Mouse (Mus musculus) stomach, embryonic 16.5 days (tissue): ENCODE results near the gene Git1. TPM values are rescaled to one million over a fixed set of nuclear protein-coding genes. Genes with fewer than 3 reads are reported as not detected.

Source experiments
- polyA plus RNA-seq: library from polyadenylated mRNA; unstranded; fragments of >200 nt; fragmentation: Nextera tagmentation; extraction: Ambion mirVana; gene quantifications from 2 replicates; pipeline ENCODE4 v1.2.1, GENCODE M21; 2015

The Git1 gene
- polyA plus RNA-seq, 1 experiment from 2014 or later: 9.1 TPM

Other genes starting within 250 kb of the Git1 start
- gene Coro6, start 31.2 kb upstream of the Git1 start, polyA plus RNA-seq: 0.12 and 2.0 TPM in 2 replicates
- gene Ankrd13b, start 3.9 kb upstream of the Git1 start, polyA plus RNA-seq: 2.4 and 2.8 TPM in 2 replicates
- gene Abhd15, start 21.6 kb downstream of the Git1 start, polyA plus RNA-seq: 3.2 and 4.2 TPM in 2 replicates
- gene Trp53i13, start 22.4 kb downstream of the Git1 start, polyA plus RNA-seq: 25.1 and 25.5 TPM in 2 replicates
- gene Gm10392, start 25.6 kb downstream of the Git1 start, polyA plus RNA-seq: 0.17 TPM in 1 of 2 replicates, not detected in the other
- 11.5 and 12.1 TPM in 2 replicates for gene Taok1, start 114.3 kb downstream of the Git1 start, polyA plus RNA-seq
- gene Nufip2, start 192.6 kb downstream of the Git1 start, polyA plus RNA-seq: 3.4 and 4.2 TPM in 2 replicates
- not detected in 2 replicates for gene Cryba1, start 231.7 kb downstream of the Git1 start, polyA plus RNA-seq